Mouse (Mus musculus) T-helper 2 cell (primary cell): ENCODE measurements around the gene Casp3.
"Not testable (repeated sequence)": the region's sequence is repeated elsewhere in the genome, so short reads cannot be mapped to it uniquely, and the experiment has no call there.

Source experiments
- in situ Hi-C: fragments of 300-600 bp; cut with MboI, MseI; formaldehyde crosslinking; loops from one replicate; pipeline ENCODE4 v1.15.1; 2025; ENCODE audit warnings: high pct_unique_total_duplicates

Casp3 gene

GRCm38 (mm10) chr8:46616879-46617689 lies at the start of gene Casp3, which contains the start of gene Primpol:
Gene Casp3 (plus strand): TSS chr8:46617291.
Gene Primpol (minus strand): TSS chr8:46617212.
- in situ Hi-C loops = loop anchor here (5.0 kb wide), 1 partner anchor 35 kb away; no protein-coding TSS in a partner anchor

GRCm38 (mm10) chr8:46567946-46568345 lies 49.1 kb upstream of the Casp3 start:
- in situ Hi-C loops = no loop called here

- in situ Hi-C loops = no loop called here
These were observed 48.1 kb upstream of the Casp3 start for GRCm38 (mm10) chr8:46568942-46569341.

GRCm38 (mm10) chr8:46569659-46570441 lies 47.2 kb upstream of the Casp3 start:
- in situ Hi-C loops = no loop called here

GRCm38 (mm10) chr8:46570673-46571072 lies 46.4 kb upstream of the Casp3 start:
- in situ Hi-C loops = no loop called here

GRCm38 (mm10) chr8:46573446-46573845 lies 43.6 kb upstream of the Casp3 start:
- in situ Hi-C loops = no loop called here

- in situ Hi-C loops = no loop called here
These were observed 43.1 kb upstream of the Casp3 start for GRCm38 (mm10) chr8:46573964-46574363.

- in situ Hi-C loops = no loop called here
These were observed 38.3 kb upstream of the Casp3 start for GRCm38 (mm10) chr8:46578794-46579193.

GRCm38 (mm10) chr8:46584328-46584727 lies 32.8 kb upstream of the Casp3 start:
- in situ Hi-C loops = not testable (repeated sequence)

GRCm38 (mm10) chr8:46585576-46585975 lies 31.5 kb upstream of the Casp3 start:
- in situ Hi-C loops = no loop called here

GRCm38 (mm10) chr8:46587911-46588310 lies 29.2 kb upstream of the Casp3 start:
- in situ Hi-C loops = no loop called here

- in situ Hi-C loops = no loop called here
These were observed 28.4 kb upstream of the Casp3 start for GRCm38 (mm10) chr8:46588663-46589062.

- in situ Hi-C loops = no loop called here
These were observed 24.0 kb upstream of the Casp3 start for GRCm38 (mm10) chr8:46593067-46593466.

GRCm38 (mm10) chr8:46593772-46594171 lies 23.3 kb upstream of the Casp3 start:
- in situ Hi-C loops = no loop called here

- in situ Hi-C loops = no loop called here
These were observed 21.5 kb upstream of the Casp3 start for GRCm38 (mm10) chr8:46595593-46595992.

GRCm38 (mm10) chr8:46596530-46596929 lies 20.6 kb upstream of the Casp3 start:
- in situ Hi-C loops = no loop called here

- in situ Hi-C loops = no loop called here
These were observed 19.7 kb upstream of the Casp3 start for GRCm38 (mm10) chr8:46597411-46597810.

GRCm38 (mm10) chr8:46598114-46598513 lies 19.0 kb upstream of the Casp3 start:
- in situ Hi-C loops = no loop called here

GRCm38 (mm10) chr8:46598753-46599152 lies 18.3 kb upstream of the Casp3 start:
- in situ Hi-C loops = no loop called here

- in situ Hi-C loops = no loop called here
These were observed 17.7 kb upstream of the Casp3 start for GRCm38 (mm10) chr8:46599314-46599904.

GRCm38 (mm10) chr8:46600959-46601707 lies 16.0 kb upstream of the Casp3 start:
- in situ Hi-C loops = no loop called here

- in situ Hi-C loops = no loop called here
These were observed 13.5 kb upstream of the Casp3 start for GRCm38 (mm10) chr8:46603587-46603986.
